Mouse (Mus musculus) bone marrow, adult 2 months (tissue): Measurements from ENCODE around the gene Fam129b.

Experiments
- CTCF ChIP-seq: fragments of 200-500 bp; IDR thresholded peaks from 2 replicates; pipeline ENCODE4 v1.5.1; 2011; ENCODE audit warnings: low read length, control low read depth; ENCODE audit not compliant: control insufficient read depth, insufficient read depth
- POLR2A ChIP-seq: fragments of 200-500 bp; IDR thresholded peaks from 2 replicates; pipeline ENCODE4 v1.6.1; 2011; ENCODE audit warnings: low read depth, mild to moderate bottlenecking, control low read depth, low read length, borderline replicate concordance; ENCODE audit not compliant: control insufficient read depth

GRCm38 (mm10) chr2:32963544-32963943 lies 87.6 kb downstream of the Fam129b start:
- TF ChIP-seq POLR2A, result no peak
- no peak for TF ChIP-seq CTCF
